Mouse (Mus musculus) midbrain, postnatal 0 days (tissue): ENCODE results near the gene Ldlrad1. TPM values are rescaled to one million over a fixed set of nuclear protein-coding genes. Genes with fewer than 3 reads are reported as not detected.

Experiments
- ATAC-seq: fragments of 200-750 bp; cut with Nextera tagmentation; 2 replicates; pipeline ENCODE4 v1.8.0; 2017; ENCODE audit warnings: moderate number of reproducible peaks, mild to moderate bottlenecking, moderate TSS enrichment, moderate library complexity; ENCODE audit not compliant: low FRiP score
- DNase-seq: peaks from one replicate; pipeline ENCODE4 v3.0.0-alpha.2; 2015; ENCODE audit warnings: low spot score
- H3K27ac ChIP-seq: fragments of 300-500 bp; sonication (generic); 2 replicates; pipeline ENCODE4 v1.5.1; 2014; ENCODE audit warnings: low read depth, mild to moderate bottlenecking, low read length, mixed read lengths
- H3K27me3 ChIP-seq: fragments of 300-500 bp; sonication (generic); 2 replicates; pipeline ENCODE4 v1.6.1; 2014; ENCODE audit warnings: low read length, control low read depth, mixed read lengths; ENCODE audit not compliant: insufficient read depth
- H3K36me3 ChIP-seq: fragments of 300-500 bp; sonication (generic); 2 replicates; pipeline ENCODE4 v1.6.1; 2014; ENCODE audit warnings: low read length, control low read depth, mixed read lengths; ENCODE audit not compliant: insufficient read depth
- H3K4me1 ChIP-seq: fragments of 300-500 bp; sonication (generic); 2 replicates; pipeline ENCODE4 v1.6.1; 2014; ENCODE audit warnings: mild to moderate bottlenecking, control low read depth, antibody characterized with exemption, low read length, mixed read lengths; ENCODE audit not compliant: insufficient read depth
- H3K4me2 ChIP-seq: fragments of 300-500 bp; sonication (generic); 2 replicates; pipeline ENCODE4 v1.6.1; 2014; ENCODE audit warnings: low read depth, mild to moderate bottlenecking, low read length, mixed read lengths; ENCODE audit not compliant: poor library complexity, severe bottlenecking
- H3K4me3 ChIP-seq: fragments of 300-500 bp; sonication (generic); 2 replicates; pipeline ENCODE4 v1.5.1; 2014; ENCODE audit warnings: low read depth, mild to moderate bottlenecking, low read length, moderate library complexity
- H3K9ac ChIP-seq: fragments of 300-500 bp; sonication (generic); replicated peaks from 2 replicates; pipeline ENCODE4 v1.6.1; 2014; ENCODE audit warnings: mild to moderate bottlenecking, low read length, moderate library complexity, mixed read lengths; ENCODE audit not compliant: poor library complexity, severe bottlenecking
- H3K9me3 ChIP-seq: fragments of 300-500 bp; sonication (generic); 2 replicates; pipeline ENCODE4 v1.6.1; 2016; ENCODE audit warnings: low read length, control low read depth
- CTCF ChIP-seq: IDR thresholded peaks from 2 replicates; pipeline ENCODE4 v1.5.1; 2016; ENCODE audit warnings: antibody characterized with exemption, mild to moderate bottlenecking
- WGBS: fragments of 180-500 bp; shearing (Covaris S2); extraction: QIAGEN DNeasy Blood & Tissue Kit; methylation state at CpG from one replicate; pipeline ENCODE4 v1.1.7; 2014; 5-methylcytosine and 5-hydroxymethylcytosine counted together
- polyA plus RNA-seq: library from polyadenylated mRNA; unstranded; fragments of >200 nt; fragmentation: Nextera tagmentation; extraction: Ambion mirVana; gene quantifications from 2 replicates; pipeline ENCODE4 v1.2.1, GENCODE M21; 2015
- total RNA-seq: library from RNA; depleted of rRNA; stranded (reverse); fragments of >200 nt; gene quantifications from 2 replicates; pipeline ENCODE4 v1.2.3, GENCODE M21; 2014

Gene Ldlrad1
- total and polyA plus RNA-seq, 2 experiments from 2014 or later: not detected

DNA sequence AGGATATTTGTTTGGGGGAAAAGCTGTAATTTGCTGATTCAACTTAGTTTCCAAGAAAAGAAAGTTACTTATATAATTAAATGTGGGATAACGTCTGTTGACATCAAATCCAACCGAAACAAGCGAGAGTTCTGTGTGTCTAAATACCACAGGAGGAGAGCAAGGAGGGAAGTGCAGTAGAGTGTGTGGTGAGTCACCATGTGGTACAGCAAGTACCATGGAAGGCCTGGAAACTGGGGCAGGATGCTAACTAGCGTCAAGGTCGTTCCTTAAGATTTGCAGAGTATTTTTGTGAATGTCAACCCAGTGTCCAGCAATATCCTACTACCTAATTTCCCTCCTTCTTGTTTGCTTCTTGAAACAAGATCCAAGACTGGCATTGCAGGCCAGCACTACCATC is 10.9 kb upstream of the Ldlrad1 start:
- Histone ChIP-seq H3K27ac (no peak overlapping the region), H3K4me1 (no peaks in the 10 kb centered on the region), H3K4me3 (no peak overlapping the region), H3K4me2 (no peak overlapping the region), H3K36me3 (peaks cover 52% of the 10 kb centered on the region), H3K9ac (no peak overlapping the region), H3K9me3 (no peaks in the 10 kb centered on the region), H3K27me3 (no peaks in the 10 kb centered on the region)
- TF ChIP-seq CTCF: no peak
- DNase-seq (no peak), ATAC-seq (no peak)
- 94% methylated on average over 5 of the region's 5 CpGs for WGBS

DNA sequence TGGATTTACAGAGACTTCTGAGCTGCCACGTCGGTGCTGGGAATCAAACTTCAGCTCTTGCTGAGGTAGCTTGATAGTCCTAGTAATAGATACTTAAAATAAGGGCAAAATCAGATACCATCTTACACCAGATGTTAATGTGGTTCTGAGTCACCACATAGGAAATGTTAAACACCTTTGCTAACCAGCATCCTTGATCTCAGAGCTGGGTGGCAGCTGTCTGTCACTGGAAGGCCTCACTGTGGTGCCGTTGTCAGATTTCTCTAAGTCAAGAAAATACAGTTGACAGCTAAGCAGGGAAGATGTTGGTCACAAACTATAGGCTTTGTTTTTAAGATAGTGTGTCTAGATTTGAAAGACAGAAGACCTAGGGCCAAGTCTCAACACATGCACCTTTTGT is 7.2 kb upstream of the Ldlrad1 start:
- H3K36me3 ChIP-seq: peaks cover 57% of the 10 kb centered on the region
- WGBS: 94% methylated on average over 3 of the region's 3 CpGs
- no peak overlapping the region for H3K4me3 ChIP-seq
- no peak overlapping the region for H3K4me2 ChIP-seq
- no peak for DNase-seq
- H3K9ac ChIP-seq: no peak overlapping the region
- no peaks in the 10 kb centered on the region for H3K4me1 ChIP-seq
- no peak for TF ChIP-seq CTCF
- no peak for ATAC-seq
- no peaks in the 10 kb centered on the region for H3K9me3 ChIP-seq
- no peaks in the 10 kb centered on the region for H3K27me3 ChIP-seq
- H3K27ac ChIP-seq: no peak overlapping the region

GRCm38 (mm10) chr4:107203001-107203400 is 6.0 kb upstream of the Ldlrad1 start:
- H3K27ac ChIP-seq: no peak overlapping the region
- ATAC-seq: no peak
- no peak overlapping the region for H3K4me3 ChIP-seq
- no peak overlapping the region for H3K9ac ChIP-seq
- H3K27me3 ChIP-seq: no peaks in the 10 kb centered on the region
- no peak overlapping the region for H3K4me2 ChIP-seq
- H3K4me1 ChIP-seq: no peaks in the 10 kb centered on the region
- no peak for TF ChIP-seq CTCF
- H3K36me3 ChIP-seq: peaks cover 62% of the 10 kb centered on the region
- no peaks in the 10 kb centered on the region for H3K9me3 ChIP-seq
- WGBS: 91% methylated on average over 7 of the region's 7 CpGs
- DNase-seq: no peak

DNA sequence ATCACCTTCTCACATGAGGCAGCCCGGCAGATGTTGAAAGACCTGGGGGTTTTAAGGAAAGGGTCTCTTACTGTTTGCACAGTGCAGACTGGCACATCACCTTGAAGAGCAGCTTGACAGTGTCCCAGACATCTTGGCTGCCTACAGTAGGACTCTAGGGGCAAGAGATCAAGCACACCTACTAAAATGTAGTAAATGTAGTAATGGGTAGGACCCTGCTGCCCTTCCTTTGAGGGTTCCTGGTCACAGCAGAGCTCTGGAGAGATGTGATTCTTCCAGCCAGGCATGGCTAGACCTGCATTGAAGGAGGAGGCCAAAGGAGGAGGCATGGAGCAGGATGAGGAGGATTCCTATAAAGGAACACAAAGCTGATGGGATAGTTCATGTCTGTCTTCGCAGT is 2.0 kb upstream of the Ldlrad1 start:
- H3K9me3 ChIP-seq: no peaks in the 10 kb centered on the region
- no peak overlapping the region for H3K4me2 ChIP-seq
- H3K9ac ChIP-seq: no peak overlapping the region
- no peaks in the 10 kb centered on the region for H3K27me3 ChIP-seq
- ATAC-seq (no peak), DNase-seq (no peak)
- peaks cover 42% of the 10 kb centered on the region for H3K36me3 ChIP-seq
- H3K4me1 ChIP-seq: no peaks in the 10 kb centered on the region
- no peak overlapping the region for H3K4me3 ChIP-seq
- WGBS: 98% methylated on average over 2 of the region's 2 CpGs
- TF ChIP-seq CTCF: no peak
- H3K27ac ChIP-seq: no peak overlapping the region

DNA sequence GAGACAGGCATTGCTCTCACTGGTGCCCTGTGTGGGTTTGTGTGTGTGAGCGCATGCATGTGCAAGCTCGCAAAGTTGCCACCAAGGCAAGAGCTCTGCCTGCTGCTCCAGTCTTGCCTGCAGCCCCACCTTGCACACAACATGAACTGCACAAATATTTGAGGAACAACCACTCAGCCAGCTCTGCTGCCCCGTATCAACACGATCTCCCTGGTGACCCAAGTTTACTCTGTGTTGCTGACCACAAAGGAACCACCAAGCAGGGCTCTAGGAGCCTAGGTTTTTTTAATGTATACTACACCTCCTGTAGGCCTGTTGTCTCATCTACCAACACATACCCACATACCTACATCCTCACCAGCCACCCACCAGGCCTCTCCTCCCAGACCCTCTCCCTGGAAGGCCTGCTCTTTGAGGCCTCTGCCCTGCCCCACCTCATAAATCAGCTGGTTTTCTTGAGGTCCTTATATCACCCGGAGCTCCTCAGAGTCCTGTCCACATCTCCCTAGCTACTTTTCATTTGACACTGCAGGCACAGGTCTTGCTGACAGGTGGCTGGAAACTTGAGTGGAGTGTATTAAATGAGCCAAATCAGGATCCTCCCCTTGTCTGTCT is 1.6 kb downstream of the Ldlrad1 start:
- no peak for DNase-seq
- WGBS: 85% methylated on average over 5 of the region's 5 CpGs
- H3K4me2 ChIP-seq: no peak overlapping the region
- TF ChIP-seq CTCF: no peak
- ATAC-seq: no peak
- H3K4me1 ChIP-seq: no peaks in the 10 kb centered on the region
- no peaks in the 10 kb centered on the region for H3K27me3 ChIP-seq
- H3K36me3 ChIP-seq: peaks cover 18% of the 10 kb centered on the region
- H3K27ac ChIP-seq: no peak overlapping the region
- no peak overlapping the region for H3K4me3 ChIP-seq
- H3K9me3 ChIP-seq: no peaks in the 10 kb centered on the region
- no peak overlapping the region for H3K9ac ChIP-seq

DNA sequence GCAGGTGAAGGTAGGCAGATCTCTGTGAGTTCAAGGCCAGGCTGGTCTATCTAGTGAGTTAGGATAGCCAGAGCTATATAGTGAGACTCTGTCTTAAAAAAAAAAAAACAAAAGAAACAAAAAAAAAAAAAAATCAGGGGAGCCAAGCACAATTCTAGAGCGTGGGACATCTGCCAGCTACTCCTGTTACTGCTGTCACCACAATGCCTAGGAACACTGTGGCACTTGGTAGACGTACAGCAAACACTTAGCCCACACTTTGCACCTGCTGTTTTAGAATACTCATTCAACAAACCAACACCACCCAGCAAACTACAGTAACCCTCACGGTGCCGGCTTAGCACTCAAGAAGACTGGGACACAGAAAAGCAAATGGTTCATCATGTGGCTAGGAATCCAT is 2.5 kb downstream of the Ldlrad1 start:
- Histone ChIP-seq H3K4me3 (no peak overlapping the region), H3K4me1 (no peaks in the 10 kb centered on the region), H3K27me3 (no peaks in the 10 kb centered on the region), H3K9me3 (no peaks in the 10 kb centered on the region), H3K4me2 (no peak overlapping the region), H3K9ac (no peak overlapping the region), H3K36me3 (peaks cover 15% of the 10 kb centered on the region), H3K27ac (no peak overlapping the region)
- ATAC-seq (no peak), DNase-seq (no peak)
- WGBS: 62% methylated on average over 4 of the region's 4 CpGs
- TF ChIP-seq CTCF: no peak
